Mouse (Mus musculus): ENCODE measurements at regions not wholly inside any gene's neighbourhood (a gene's known extent, or its start where the extent isn't known, plus 50 kb on each side); places are given as distances from the start of the nearest gene placed in this dataset.

- peak in 1 of 2 experiments; percentile 39 for DNase-seq (ENCODE audit: inconsistent age in 2 of 2, low spot score in 1 of 2)
These were observed 361.1 kb downstream of the Phkb start for GRCm38 (mm10) chr8:86201830-86202229.

DNA sequence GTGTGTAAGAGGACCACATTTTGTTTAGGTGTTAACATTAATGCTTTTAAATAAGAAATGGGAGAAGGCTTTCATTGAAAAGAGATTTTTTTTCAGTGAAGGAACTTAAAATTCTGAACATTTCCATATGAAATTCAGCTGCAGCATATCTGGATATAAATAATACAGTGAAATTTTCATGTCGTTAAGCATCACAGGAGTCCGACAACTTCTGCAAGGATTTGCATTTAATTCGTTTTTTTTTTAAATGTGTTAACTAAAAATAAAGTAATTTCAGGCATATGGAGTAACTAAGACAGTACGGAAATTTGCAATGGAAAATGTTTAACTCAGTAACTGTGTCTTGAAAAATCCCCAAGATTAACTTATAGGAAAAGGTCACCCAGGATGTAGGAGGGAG lies 351.5 kb downstream of the Phkb start:
- DNase-seq (ENCODE audit: inconsistent age in 2 of 2, low spot score in 1 of 2) = no peak

DNA sequence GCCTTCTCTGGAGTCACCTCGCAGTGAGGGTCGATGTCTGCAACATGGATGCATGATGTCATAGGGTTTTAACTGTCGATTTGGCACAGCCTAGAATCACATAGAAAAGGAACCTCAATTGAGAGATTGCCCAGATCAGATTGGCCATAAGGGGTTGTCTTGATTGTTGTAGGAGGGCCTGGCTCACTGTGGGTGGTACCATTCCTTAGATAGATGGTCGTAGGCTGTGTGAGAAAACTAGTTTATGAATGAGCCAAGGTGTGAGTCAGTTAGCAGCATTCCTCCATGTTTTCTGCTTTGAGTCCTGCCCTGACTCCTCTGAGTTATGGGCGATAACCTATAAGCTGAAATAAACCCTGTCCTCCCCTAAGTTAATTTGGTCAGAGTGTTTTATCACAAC lies 343.9 kb downstream of the Phkb start:
- DNase-seq (ENCODE audit: inconsistent age in 2 of 2, low spot score in 1 of 2) = no peak

GRCm38 (mm10) chr8:86180793-86181192 lies 340.0 kb downstream of the Phkb start:
- DNase-seq (ENCODE audit: inconsistent age in 2 of 2, low spot score in 1 of 2) = no peak

- DNase-seq (ENCODE audit: inconsistent age in 2 of 2, low spot score in 1 of 2) = peak; percentile 29 to 73
These were observed 329.3 kb downstream of the Phkb start for GRCm38 (mm10) chr8:86170091-86170490.

DNA sequence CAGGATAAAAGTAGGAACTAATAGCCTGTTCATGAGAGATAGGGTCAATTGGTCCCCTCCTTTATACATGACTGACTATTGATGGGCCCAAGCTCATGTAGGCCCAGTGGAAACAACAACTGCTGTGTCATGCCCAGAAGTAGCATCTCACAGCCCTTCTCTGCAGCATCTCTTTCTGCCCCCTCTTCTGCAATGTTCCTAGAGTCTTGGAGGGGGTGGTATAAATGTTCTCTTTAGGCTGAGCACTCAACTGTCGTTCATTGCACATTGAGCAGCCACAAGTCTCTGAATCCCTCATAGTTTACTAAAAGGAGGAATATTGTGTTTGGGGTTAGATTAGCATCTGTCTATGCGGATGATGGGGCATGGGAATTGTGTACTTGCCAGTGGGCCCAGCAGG lies 324.1 kb downstream of the Phkb start:
- DNase-seq (ENCODE audit: inconsistent age in 2 of 2, low spot score in 1 of 2) = no peak

DNA sequence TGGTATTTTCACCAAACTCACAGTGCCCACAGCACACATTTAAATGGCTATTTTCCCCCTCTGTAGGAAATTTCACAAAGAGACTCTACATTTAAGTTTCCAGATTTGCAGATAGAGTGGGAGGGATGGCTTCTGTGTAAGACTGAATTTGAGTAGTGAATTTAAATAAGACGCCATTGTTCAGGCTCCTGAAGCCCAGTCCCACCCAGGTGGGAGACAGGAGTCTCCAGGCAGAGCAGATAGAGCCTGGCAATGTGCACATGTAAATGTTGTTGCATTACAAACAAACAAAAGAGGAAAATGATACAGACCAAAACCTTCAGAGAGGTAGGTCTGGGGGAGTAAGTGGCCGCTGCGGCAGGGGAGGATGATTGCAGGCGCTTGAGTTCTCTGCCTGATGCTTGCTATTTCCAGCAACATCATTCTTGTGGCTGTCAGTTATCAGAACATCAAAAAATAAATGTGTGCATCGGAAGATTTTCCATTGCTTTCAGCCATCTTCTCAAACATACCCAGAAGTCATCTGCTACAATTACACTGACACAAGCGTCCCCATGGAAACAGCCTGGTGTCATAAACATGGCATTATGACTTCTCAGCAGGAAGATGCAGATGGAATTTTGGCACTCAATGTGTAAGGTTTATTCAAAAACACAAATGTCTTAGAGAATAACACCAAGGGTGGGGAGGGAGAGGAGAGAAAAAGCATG lies 318.5 kb downstream of the Phkb start:
- DNase-seq (ENCODE audit: inconsistent age in 2 of 2, low spot score in 1 of 2) = no peak

GRCm38 (mm10) chr8:86147586-86147985 lies 306.8 kb downstream of the Phkb start:
- no peak for DNase-seq (ENCODE audit: inconsistent age in 2 of 2, low spot score in 1 of 2)

GRCm38 (mm10) chr8:86125244-86125643 lies 284.5 kb downstream of the Phkb start:
- DNase-seq (ENCODE audit: inconsistent age in 2 of 2, low spot score in 1 of 2) = no peak

- no peak for DNase-seq (ENCODE audit: inconsistent age in 2 of 2, low spot score in 1 of 2)
These were observed 283.9 kb downstream of the Phkb start for GRCm38 (mm10) chr8:86124655-86125054.
